Mouse (Mus musculus): ENCODE measurements around the gene C1ql1.

- TF ChIP-seq FLI1 (IDR thresholded peaks at IDR 0.05; ENCODE audit: low read length) (no peak), GATA1 (IDR thresholded peaks at IDR 0.05; ENCODE audit: borderline replicate concordance, low read length) (no peak)
These were observed 34.8 kb upstream of the C1ql1 start for GRCm38 (mm10) chr11:102981151-102981890.
